Mouse (Mus musculus): ENCODE results near the gene Nos3. TPM values are rescaled to one million over a fixed set of nuclear protein-coding genes. Genes with fewer than 3 reads are reported as not detected.

Nos3 gene
- polyA plus RNA-seq, 1 experiment from 2014 or later = 45.9 TPM

DNA sequence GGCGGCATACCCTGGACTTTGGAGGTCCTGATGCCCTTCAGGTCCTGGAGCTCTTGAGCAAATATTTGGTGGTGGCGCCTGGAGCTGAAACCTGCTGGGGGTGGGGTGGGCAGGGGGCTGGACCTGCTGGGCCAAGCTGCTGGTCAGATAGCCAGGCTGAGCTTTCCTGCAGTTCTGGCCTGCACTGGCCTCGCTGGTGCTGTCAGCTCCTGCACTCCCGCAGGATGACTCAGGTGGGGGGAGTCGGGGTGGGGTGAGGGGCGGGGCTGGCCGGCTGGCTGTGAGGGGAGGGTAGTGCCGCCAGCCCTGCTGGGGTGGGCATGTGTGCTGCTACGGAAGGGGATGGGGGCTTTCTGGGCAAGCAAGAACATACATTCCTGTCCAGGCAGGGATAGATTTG is 64.0 kb downstream of the Nos3 start:
- Histone ChIP-seq H3K36me3 (peaks cover 45% of the 10 kb centered on the region), H3K9ac (peak overlapping the region; percentile 50), H3K4me2 (peak overlapping the region; percentile 80), H3K27ac (ENCODE audit: poor library complexity, severe bottlenecking) (no peak overlapping the region), H3K4me1 (replicated peaks) (peaks cover 46% of the 10 kb centered on the region), H3K4me3 (no peak overlapping the region), H3K9me3 (replicated peaks) (no peaks in the 10 kb centered on the region), H3K27me3 (replicated peaks) (no peaks in the 10 kb centered on the region)
- 15% methylated on average over 9 of the region's 9 CpGs for WGBS
- ATAC-seq (ENCODE audit: insufficient number of reproducible peaks, low FRiP score) = no peak

DNA sequence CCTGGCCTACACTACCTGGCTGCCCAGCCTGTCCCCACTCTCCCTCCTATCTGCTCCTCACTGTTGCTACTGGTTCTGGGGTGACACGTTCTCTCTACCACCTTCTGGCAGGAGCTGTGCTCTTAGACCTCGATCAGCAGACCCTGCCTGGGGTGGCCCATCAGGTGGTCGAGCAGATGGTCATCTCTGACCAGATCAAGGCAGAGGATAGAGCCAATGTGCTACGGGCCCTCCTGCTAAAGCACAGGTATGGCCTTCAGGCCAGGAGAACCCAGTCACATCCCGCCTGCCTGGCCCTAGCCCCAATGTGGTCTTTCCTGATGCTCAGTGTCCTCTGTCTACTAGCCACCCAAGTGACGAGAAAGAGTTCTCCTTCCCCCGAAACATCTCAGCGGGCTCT is 69.4 kb downstream of the Nos3 start:
- no peaks in the 10 kb centered on the region for H3K9me3 ChIP-seq (replicated peaks)
- no peak for ATAC-seq (ENCODE audit: insufficient number of reproducible peaks, low FRiP score)
- H3K36me3 ChIP-seq = peaks cover 95% of the 10 kb centered on the region
- WGBS = 86% methylated on average over 8 of the region's 8 CpGs
- H3K27ac ChIP-seq (ENCODE audit: poor library complexity, severe bottlenecking) = no peak overlapping the region
- peaks cover 12% of the 10 kb centered on the region for H3K4me1 ChIP-seq (replicated peaks)
- no peak overlapping the region for H3K4me3 ChIP-seq
- no peak overlapping the region for H3K9ac ChIP-seq
- H3K27me3 ChIP-seq (replicated peaks) = no peaks in the 10 kb centered on the region
- H3K4me2 ChIP-seq = no peak overlapping the region

Other genes starting within 250 kb of the Nos3 start
- 12.4 and 13.5 TPM in 2 replicates for gene Nupl2, start 199.8 kb upstream of the Nos3 start, polyA plus RNA-seq (2016; fragmentation: Nextera tagmentation; extraction: Ambion mirVana)
- 38.2 and 40.5 TPM in 2 replicates for gene Kcnh2, start 13.2 kb upstream of the Nos3 start, polyA plus RNA-seq (2016; fragmentation: Nextera tagmentation; extraction: Ambion mirVana)
- gene Atg9b, start 27.3 kb downstream of the Nos3 start, polyA plus RNA-seq (2016; fragmentation: Nextera tagmentation; extraction: Ambion mirVana) = 1.4 and 2.6 TPM in 2 replicates
- 52.7 and 57.4 TPM in 2 replicates for gene Abcb8, start 28.9 kb downstream of the Nos3 start, polyA plus RNA-seq (2016; fragmentation: Nextera tagmentation; extraction: Ambion mirVana)
- 0.09 and 0.19 TPM in 2 replicates for gene Asic3, start 48.6 kb downstream of the Nos3 start, polyA plus RNA-seq (2016; fragmentation: Nextera tagmentation; extraction: Ambion mirVana)
- 32.0 and 35.9 TPM in 2 replicates for gene Cdk5, start 58.7 kb downstream of the Nos3 start, polyA plus RNA-seq (2016; fragmentation: Nextera tagmentation; extraction: Ambion mirVana)
- gene Slc4a2, start 59.0 kb downstream of the Nos3 start, polyA plus RNA-seq (2016; fragmentation: Nextera tagmentation; extraction: Ambion mirVana) = 31.1 and 39.4 TPM in 2 replicates
- 172 and 175 TPM in 2 replicates for gene Fastk, start 80.5 kb downstream of the Nos3 start, polyA plus RNA-seq (2016; fragmentation: Nextera tagmentation; extraction: Ambion mirVana)
- gene Tmub1, start 83.0 kb downstream of the Nos3 start, polyA plus RNA-seq (2016; fragmentation: Nextera tagmentation; extraction: Ambion mirVana) = 18.9 and 19.7 TPM in 2 replicates
- gene Agap3, start 87.4 kb downstream of the Nos3 start, polyA plus RNA-seq (2016; fragmentation: Nextera tagmentation; extraction: Ambion mirVana) = 34.9 and 35.2 TPM in 2 replicates
- not detected in 2 replicates for gene Gbx1, start 162.4 kb downstream of the Nos3 start, polyA plus RNA-seq (2016; fragmentation: Nextera tagmentation; extraction: Ambion mirVana)
- gene Asb10, start 176.2 kb downstream of the Nos3 start, polyA plus RNA-seq (2016; fragmentation: Nextera tagmentation; extraction: Ambion mirVana) = 3.7 and 4.7 TPM in 2 replicates
- not detected in 2 replicates for gene 4931409K22Rik, start 192.0 kb downstream of the Nos3 start, polyA plus RNA-seq (2016; fragmentation: Nextera tagmentation; extraction: Ambion mirVana)
- 79.0 and 80.6 TPM in 2 replicates for gene Abcf2, start 212.7 kb downstream of the Nos3 start, polyA plus RNA-seq (2016; fragmentation: Nextera tagmentation; extraction: Ambion mirVana)
- 20.1 and 22.8 TPM in 2 replicates for gene Chpf2, start 221.9 kb downstream of the Nos3 start, polyA plus RNA-seq (2016; fragmentation: Nextera tagmentation; extraction: Ambion mirVana)

Measured in heart, embryonic 12.5 days (tissue).